Mouse (Mus musculus) liver, embryonic 14.5 days (tissue): ENCODE data around the gene Nfia.

Experiments used
- CTCF ChIP-seq: IDR thresholded peaks from 2 replicates; pipeline ENCODE4 v1.5.1; 2016; ENCODE audit warnings: antibody characterized with exemption, low read depth, control low read depth
- EP300 ChIP-seq: IDR thresholded peaks from 2 replicates; pipeline ENCODE4 v1.6.1; 2016; ENCODE audit warnings: antibody characterized with exemption, low read depth

GRCm38 (mm10) chr4:98134027-98134426 is 361.5 kb downstream of the Nfia start:
- TF ChIP-seq CTCF (no peak), EP300 (no peak)
